In genomic region chr2:23067552-23068369, GRCm38 (mm10) we compare ENCODE assay signal across 7 mouse cellular contexts. TPM values are rescaled to one million over a fixed set of nuclear protein-coding genes. Genes with fewer than 3 reads are reported as not detected.
DNase-seq lines count a peak whose midpoint lies in the region; ATAC-seq lines count a peak whose summit lies in the region.

Gene Acbd5, plus strand, starts transcription at chr2:23068167.

- no peaks in the 10 kb centered on the region for H3K36me3 ChIP-seq in embryonic facial prominence, embryonic 12.5 days
- no peaks in the 10 kb centered on the region for H3K36me3 ChIP-seq in limb, embryonic 11.5 days (ENCODE audit: control insufficient read depth, insufficient read depth, low read length)
- H3K36me3 ChIP-seq in midbrain, embryonic 14.5 days (ENCODE audit: control insufficient read depth, insufficient read depth, low read length) = 0 out of 2 replicates have a peak, but pooled peaks cover 5% of the 10 kb centered on the region

- ATAC-seq in embryonic facial prominence, embryonic 12.5 days (ENCODE audit: insufficient number of reproducible peaks, insufficient read depth, low FRiP score, low TSS enrichment) = peak; percentile 95
- peak; percentile 91 for ATAC-seq in limb, embryonic 11.5 days (ENCODE audit: insufficient number of reproducible peaks, low FRiP score, low TSS enrichment, low read depth)
- peak; percentile 95 for ATAC-seq in midbrain, embryonic 14.5 days (ENCODE audit: low FRiP score, low TSS enrichment)

- peak within 1 kb of the TSS; percentile 78 for H3K9ac ChIP-seq in embryonic facial prominence, embryonic 12.5 days
- H3K9ac ChIP-seq in limb, embryonic 11.5 days (ENCODE audit: low read length) = peak within 1 kb of the TSS; percentile 80
- H3K9ac ChIP-seq in midbrain, embryonic 14.5 days (replicated peaks; ENCODE audit: low read length) = peak within 1 kb of the TSS; percentile 82

- H3K27me3 ChIP-seq in embryonic facial prominence, embryonic 12.5 days = no peaks in the 10 kb centered on the region
- H3K27me3 ChIP-seq in limb, embryonic 11.5 days (ENCODE audit: control insufficient read depth, insufficient read depth, low read length) = no peaks in the 10 kb centered on the region
- H3K27me3 ChIP-seq in midbrain, embryonic 14.5 days (ENCODE audit: control insufficient read depth, insufficient read depth, low read length) = no peaks in the 10 kb centered on the region

- H3K4me1 ChIP-seq in embryonic facial prominence, embryonic 12.5 days = no peaks in the 10 kb centered on the region
- H3K4me1 ChIP-seq in limb, embryonic 11.5 days (ENCODE audit: control insufficient read depth, insufficient read depth, low read length) = no peaks in the 10 kb centered on the region
- H3K4me1 ChIP-seq in midbrain, embryonic 14.5 days (ENCODE audit: control insufficient read depth, insufficient read depth, low read length) = no peaks in the 10 kb centered on the region; the same call in 1 of the 2 replicates

- H3K9me3 ChIP-seq in embryonic facial prominence, embryonic 12.5 days = no peaks in the 10 kb centered on the region
- no peaks in the 10 kb centered on the region for H3K9me3 ChIP-seq in limb, embryonic 11.5 days (ENCODE audit: control insufficient read depth, low read length)
- no peaks in the 10 kb centered on the region for H3K9me3 ChIP-seq in midbrain, embryonic 14.5 days (ENCODE audit: control insufficient read depth, low read length)

- peak within 1 kb of the TSS; percentile 70 for H3K4me3 ChIP-seq in embryonic facial prominence, embryonic 12.5 days
- peak within 1 kb of the TSS; percentile 62 for H3K4me3 ChIP-seq in limb, embryonic 11.5 days (ENCODE audit: low read depth, low read length)
- H3K4me3 ChIP-seq in midbrain, embryonic 14.5 days (replicated peaks; ENCODE audit: low read depth, low read length) = peak within 1 kb of the TSS; percentile 71

- peak within 1 kb of the TSS; percentile 94 for H3K27ac ChIP-seq in embryonic facial prominence, embryonic 12.5 days
- H3K27ac ChIP-seq in limb, embryonic 11.5 days (replicated peaks; ENCODE audit: low read depth, low read length) = peak within 1 kb of the TSS; percentile 84
- H3K27ac ChIP-seq in midbrain, embryonic 14.5 days (replicated peaks; ENCODE audit: low read depth, low read length) = peak within 1 kb of the TSS; percentile 95

- 3% methylated on average over 34 of the region's 34 CpGs for WGBS in embryonic facial prominence, embryonic 12.5 days
- WGBS in limb, embryonic 11.5 days = 2% methylated on average over 34 of the region's 34 CpGs
- WGBS in midbrain, embryonic 14.5 days = 2% methylated on average over 34 of the region's 34 CpGs

- peak within 1 kb of the TSS; percentile 96 for H3K4me2 ChIP-seq in embryonic facial prominence, embryonic 12.5 days (replicated peaks)
- peak within 1 kb of the TSS; percentile 97 for H3K4me2 ChIP-seq in limb, embryonic 11.5 days (ENCODE audit: low read depth, severe bottlenecking)
- H3K4me2 ChIP-seq in midbrain, embryonic 14.5 days (ENCODE audit: low read length) = peak within 1 kb of the TSS; percentile 99

- peak; percentile 92 for DNase-seq in adrenal gland, postnatal 25 days
- peak; percentile 100 for DNase-seq in heart, adult 11 months
- peak; percentile 94 for DNase-seq in kidney, adult 18-20 months
- peak; percentile 94 for DNase-seq in limb, embryonic 11.5 days (ENCODE audit: low spot score)
- DNase-seq in midbrain, embryonic 14.5 days = peak; percentile 98
- peak; percentile 85 to 92 for DNase-seq in spleen, adult 18-20 months

RNA-seq across cellular contexts. Expression of gene Acbd5, which starts in this region (rescaled TPM):
- total RNA-seq in adrenal gland, postnatal 25 days (2021) = 80.9 and 102 TPM in 2 replicates
- 39.3 and 41.9 TPM in 2 replicates for polyA plus RNA-seq in embryonic facial prominence, embryonic 12.5 days (2016; fragmentation: Nextera tagmentation; extraction: Ambion mirVana)
- 25.6 and 28.9 TPM in 2 replicates for polyA plus RNA-seq in limb, embryonic 11.5 days (2014; fragmentation: Nextera tagmentation; extraction: Ambion mirVana)
- 58.6 and 61.3 TPM in 2 replicates for polyA plus RNA-seq in midbrain, embryonic 14.5 days (2014; fragmentation: Nextera tagmentation; extraction: Ambion mirVana)

Comparison
In these comparisons a context has a peak if more than half of its experiments do, and no peak if none do; other contexts are left out.
1. Peak in every context shown above with its lines: DNase-seq, ATAC-seq, H3K4me3 ChIP-seq and H3K27ac ChIP-seq.